Mouse (Mus musculus) c-Kit-positive CD71-positive TER-119-negative erythroid progenitor cells, embryonic 14.5 days (primary cell): ENCODE results near the gene Aff3.

Source experiments
- DNase-seq: peaks from one replicate; pipeline ENCODE4 v3.0.0-alpha.2; 2013; ENCODE audit warnings: low read depth

Aff3 gene

GRCm38 (mm10) chr1:38496886-38497528 is 167.7 kb downstream of the Aff3 start:
- no peak for DNase-seq

- DNase-seq: no peak
These were observed 169.5 kb downstream of the Aff3 start for GRCm38 (mm10) chr1:38495284-38495683.

- DNase-seq: no peak
These were observed 175.0 kb downstream of the Aff3 start for GRCm38 (mm10) chr1:38489733-38490132.

GRCm38 (mm10) chr1:38488667-38489210 is 176.0 kb downstream of the Aff3 start:
- no peak for DNase-seq

- DNase-seq: no peak
These were observed 176.9 kb downstream of the Aff3 start for GRCm38 (mm10) chr1:38487884-38488283.

- no peak for DNase-seq
These were observed 181.6 kb downstream of the Aff3 start for GRCm38 (mm10) chr1:38483191-38483590.

- no peak for DNase-seq
These were observed 186.5 kb downstream of the Aff3 start for GRCm38 (mm10) chr1:38478246-38478743.

GRCm38 (mm10) chr1:38470817-38471216 is 193.9 kb downstream of the Aff3 start:
- no peak for DNase-seq

- DNase-seq: no peak
These were observed 194.6 kb downstream of the Aff3 start for GRCm38 (mm10) chr1:38470166-38470565.

GRCm38 (mm10) chr1:38467305-38468083 is 197.3 kb downstream of the Aff3 start:
- DNase-seq: no peak

GRCm38 (mm10) chr1:38456719-38457269 is 208.0 kb downstream of the Aff3 start:
- no peak for DNase-seq

- DNase-seq: no peak
These were observed 209.8 kb downstream of the Aff3 start for GRCm38 (mm10) chr1:38454921-38455320.

GRCm38 (mm10) chr1:38451367-38451766 is 213.4 kb downstream of the Aff3 start:
- no peak for DNase-seq

GRCm38 (mm10) chr1:38450677-38451076 is 214.1 kb downstream of the Aff3 start:
- no peak for DNase-seq

- DNase-seq: no peak
These were observed 214.8 kb downstream of the Aff3 start for GRCm38 (mm10) chr1:38449816-38450478.

GRCm38 (mm10) chr1:38448854-38449253 is 215.9 kb downstream of the Aff3 start:
- DNase-seq: no peak

GRCm38 (mm10) chr1:38447581-38447980 is 217.2 kb downstream of the Aff3 start:
- DNase-seq: peak; percentile 35

- peak; percentile 34 for DNase-seq
These were observed 218.5 kb downstream of the Aff3 start for GRCm38 (mm10) chr1:38446152-38446820.

- no peak for DNase-seq
These were observed 221.9 kb downstream of the Aff3 start for GRCm38 (mm10) chr1:38442887-38443286.

- DNase-seq: peak; percentile 9
These were observed 222.3 kb downstream of the Aff3 start for GRCm38 (mm10) chr1:38442479-38442878.

GRCm38 (mm10) chr1:38441800-38442199 is 223.0 kb downstream of the Aff3 start:
- no peak for DNase-seq

GRCm38 (mm10) chr1:38440471-38440815 is 224.3 kb downstream of the Aff3 start:
- DNase-seq: no peak
